Mouse (Mus musculus) lung, postnatal 0 days (tissue): ENCODE measurements at regions not wholly inside any gene's neighbourhood (a gene's known extent, or its start where the extent isn't known, plus 50 kb on each side); places are given as distances from the start of the nearest gene placed in this dataset.

Experiments
- ATAC-seq: fragments of 200-750 bp; cut with Nextera tagmentation; 2 replicates; pipeline ENCODE4 v1.8.0; 2017; ENCODE audit warnings: moderate library complexity
- DNase-seq: peaks from one replicate; pipeline ENCODE4 v3.0.0-alpha.2; 2016; ENCODE audit warnings: low spot score
- H3K27ac ChIP-seq: fragments of 300-500 bp; sonication (generic); 2 replicates; pipeline ENCODE4 v1.5.1; 2014; ENCODE audit warnings: antibody characterized with exemption, mild to moderate bottlenecking, low read length, mixed read lengths
- H3K27me3 ChIP-seq: fragments of 300-500 bp; sonication (generic); replicated peaks from 2 replicates; pipeline ENCODE4 v1.6.1; 2014; ENCODE audit warnings: low read length, mixed read lengths; ENCODE audit not compliant: insufficient read depth
- H3K36me3 ChIP-seq: fragments of 300-500 bp; sonication (generic); 2 replicates; pipeline ENCODE4 v1.6.1; 2014; ENCODE audit warnings: low read length, mixed read lengths; ENCODE audit not compliant: insufficient read depth
- H3K4me1 ChIP-seq: fragments of 300-500 bp; sonication (generic); 2 replicates; pipeline ENCODE4 v1.6.1; 2014; ENCODE audit warnings: antibody characterized with exemption, low read depth, low read length, mixed read lengths; ENCODE audit not compliant: insufficient read depth
- H3K4me2 ChIP-seq: fragments of 300-500 bp; sonication (generic); replicated peaks from 2 replicates; pipeline ENCODE4 v1.6.1; 2014; ENCODE audit warnings: low read depth, mild to moderate bottlenecking, low read length, moderate library complexity, mixed read lengths
- H3K4me3 ChIP-seq: fragments of 300-500 bp; sonication (generic); 2 replicates; pipeline ENCODE4 v1.5.1; 2014; ENCODE audit warnings: low read depth, low read length
- H3K9ac ChIP-seq: fragments of 300-500 bp; sonication (generic); replicated peaks from 2 replicates; pipeline ENCODE4 v1.6.1; 2014; ENCODE audit warnings: low read depth, mild to moderate bottlenecking
- H3K9me3 ChIP-seq: fragments of 300-500 bp; sonication (generic); 2 replicates; pipeline ENCODE4 v1.6.1; 2016; ENCODE audit warnings: low read length, mixed read lengths
- CTCF ChIP-seq: IDR thresholded peaks from 2 replicates; pipeline ENCODE4 v1.5.1; 2016; ENCODE audit warnings: antibody characterized with exemption, mild to moderate bottlenecking
- EP300 ChIP-seq: IDR thresholded peaks from 2 replicates; pipeline ENCODE4 v1.6.1; 2016; ENCODE audit warnings: antibody characterized with exemption, mild to moderate bottlenecking, control low read depth
- WGBS: fragments of 180-500 bp; shearing (Covaris S2); extraction: QIAGEN DNeasy Blood & Tissue Kit; methylation state at CpG from one replicate; pipeline ENCODE4 v1.1.7; 2014; 5-methylcytosine and 5-hydroxymethylcytosine counted together

GRCm38 (mm10) chr19:53453317-53453947 is 63.1 kb upstream of the Smndc1 start:
- Histone ChIP-seq H3K4me2 (no peak overlapping the region), H3K9ac (no peak overlapping the region), H3K36me3 (no peaks in the 10 kb centered on the region), H3K4me1 (peaks cover 4% of the 10 kb centered on the region; the same call in 1 of the 2 replicates), H3K27ac (no peak overlapping the region), H3K4me3 (no peak overlapping the region), H3K27me3 (no peaks in the 10 kb centered on the region), H3K9me3 (no peaks in the 10 kb centered on the region)
- TF ChIP-seq EP300 (no peak), CTCF (no peak)
- ATAC-seq (no peak), DNase-seq (no peak)
- WGBS: 76% methylated on average over 13 of the region's 13 CpGs

GRCm38 (mm10) chr19:53452360-53452759 is 62.0 kb upstream of the Smndc1 start:
- DNase-seq (peak; percentile 29), ATAC-seq (peak; percentile 21)
- Histone ChIP-seq H3K9me3 (no peaks in the 10 kb centered on the region), H3K27ac (no peak overlapping the region), H3K4me2 (no peak overlapping the region), H3K27me3 (no peaks in the 10 kb centered on the region), H3K36me3 (no peaks in the 10 kb centered on the region), H3K4me1 (peaks cover 7% of the 10 kb centered on the region; the same call in 1 of the 2 replicates), H3K4me3 (no peak overlapping the region), H3K9ac (no peak overlapping the region)
- 6% methylated on average over 3 of the region's 3 CpGs for WGBS
- TF ChIP-seq EP300 (no peak), CTCF (no peak)

GRCm38 (mm10) chr19:53451388-53451922 is 61.1 kb upstream of the Smndc1 start:
- Histone ChIP-seq H3K4me2 (no peak overlapping the region), H3K27me3 (no peaks in the 10 kb centered on the region), H3K36me3 (no peaks in the 10 kb centered on the region), H3K9ac (no peak overlapping the region), H3K9me3 (no peaks in the 10 kb centered on the region), H3K4me1 (peaks cover 7% of the 10 kb centered on the region; the same call in 1 of the 2 replicates), H3K27ac (no peak overlapping the region), H3K4me3 (no peak overlapping the region)
- peak; percentile 49; the same call in 1 of the 2 replicates for TF ChIP-seq EP300
- TF ChIP-seq CTCF: no peak
- DNase-seq: peak; percentile 54
- WGBS: 34% methylated on average over 13 of the region's 13 CpGs
- peak; percentile 17; the same call in 1 of the 2 replicates for ATAC-seq

- no peak for DNase-seq
- Histone ChIP-seq H3K4me2 (no peak overlapping the region), H3K4me1 (peaks cover 7% of the 10 kb centered on the region; the same call in 1 of the 2 replicates), H3K27ac (no peak overlapping the region), H3K4me3 (no peak overlapping the region), H3K36me3 (no peaks in the 10 kb centered on the region), H3K9ac (no peak overlapping the region), H3K9me3 (no peaks in the 10 kb centered on the region), H3K27me3 (no peaks in the 10 kb centered on the region)
- no peak for TF ChIP-seq EP300
- no peak for TF ChIP-seq CTCF
- WGBS: 49% methylated on average over 16 of the region's 17 CpGs
- ATAC-seq: peak; percentile 29; the same call in 1 of the 2 replicates
These were observed 60.4 kb upstream of the Smndc1 start for GRCm38 (mm10) chr19:53450624-53451387.

GRCm38 (mm10) chr19:53449137-53449783 is 58.9 kb upstream of the Smndc1 start:
- Histone ChIP-seq H3K36me3 (no peaks in the 10 kb centered on the region), H3K9ac (no peak overlapping the region), H3K4me3 (no peak overlapping the region), H3K27ac (no peak overlapping the region), H3K9me3 (no peaks in the 10 kb centered on the region), H3K4me2 (no peak overlapping the region), H3K4me1 (peaks cover 7% of the 10 kb centered on the region; the same call in 1 of the 2 replicates), H3K27me3 (no peaks in the 10 kb centered on the region)
- WGBS: 83% methylated on average over 17 of the region's 17 CpGs
- TF ChIP-seq CTCF (no peak), EP300 (no peak)
- ATAC-seq: no peak
- DNase-seq: no peak

- ATAC-seq (no peak; the same call in 1 of the 2 replicates), DNase-seq (peak; percentile 43)
- WGBS: 42% methylated on average over 10 of the region's 10 CpGs
These were observed 57.8 kb upstream of the Smndc1 start for GRCm38 (mm10) chr19:53448206-53448605.

More at GRCm38 (mm10) chr19:53448206-53448605, 57.8 kb upstream of the Smndc1 start:
- Histone ChIP-seq H3K4me2 (no peak overlapping the region), H3K4me1 (peaks cover 7% of the 10 kb centered on the region; the same call in 1 of the 2 replicates), H3K9me3 (no peaks in the 10 kb centered on the region), H3K27me3 (no peaks in the 10 kb centered on the region), H3K9ac (no peak overlapping the region), H3K36me3 (no peaks in the 10 kb centered on the region), H3K27ac (no peak overlapping the region), H3K4me3 (no peak overlapping the region)
- TF ChIP-seq EP300 (no peak), CTCF (no peak)
